Mouse (Mus musculus): ENCODE measurements around the gene Glul.
"Not testable (repeated sequence)": the region's sequence is repeated elsewhere in the genome, so short reads cannot be mapped to it uniquely, and the experiment has no call there.

The Glul gene

GRCm38 (mm10) chr1:153899731-153900380, at the start of gene Glul, which contains the start of gene Teddm2:
Gene Glul, plus strand, starts transcription at chr1:153899944.
Gene Teddm2, minus strand, starts transcription at chr1:153900228.
- CTCF ChIA-PET, result interaction anchor here (0.6 kb wide), 1 partner anchor 218 kb away, joined by 3 read pairs; no protein-coding TSS in a partner anchor

GRCm38 (mm10) chr1:153852696-153853095, 47.0 kb upstream of the Glul start:
- CTCF ChIA-PET, result not testable (repeated sequence)

DNA sequence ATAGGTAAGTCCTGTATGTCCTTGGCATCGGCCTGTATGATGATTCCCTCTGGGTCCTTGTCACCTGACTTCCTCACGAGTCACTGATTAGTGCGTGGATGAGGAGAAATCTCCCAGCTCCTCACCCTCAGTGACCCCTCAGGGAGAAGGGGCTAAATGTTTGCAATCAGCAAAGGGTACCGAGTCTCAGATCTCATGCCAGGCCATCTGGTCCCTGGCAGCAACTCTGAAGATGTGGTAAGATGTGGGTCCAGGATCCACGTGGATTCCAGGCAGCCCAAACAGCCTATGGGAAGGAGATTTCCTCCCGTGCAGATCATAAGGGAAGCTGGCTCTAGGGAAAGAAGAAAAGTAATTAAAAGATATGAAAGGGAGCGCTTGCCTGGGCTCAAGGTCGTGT, 43.8 kb upstream of the Glul start:
- CTCF ChIA-PET, result no interaction called here

DNA sequence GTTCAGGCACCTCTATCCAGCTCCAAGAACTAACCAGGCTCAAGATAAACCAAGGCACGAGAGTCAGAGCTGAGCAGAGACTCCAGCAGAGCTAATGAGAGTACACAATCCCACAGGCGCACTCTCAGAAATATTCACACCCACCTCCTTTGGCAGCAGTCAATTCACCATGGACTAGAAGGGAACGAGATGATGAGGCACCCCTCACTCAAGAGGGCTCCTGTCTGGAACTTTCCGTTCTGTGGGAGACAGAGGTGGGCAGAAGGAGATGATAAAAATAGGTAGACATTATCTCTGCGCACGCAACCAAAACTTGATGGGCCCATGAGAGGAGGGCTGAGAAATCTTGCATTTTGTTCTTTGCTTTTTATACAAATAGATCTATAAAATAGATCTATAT, 25.7 kb upstream of the Glul start, which contains the start of gene Teddm1b:
Gene Teddm1b (plus strand): TSS at position 301 of the 400 bp plus-strand sequence.
- CTCF ChIA-PET, result no interaction called here

GRCm38 (mm10) chr1:153880391-153880790, 19.4 kb upstream of the Glul start:
- CTCF ChIA-PET, result not testable (repeated sequence)

GRCm38 (mm10) chr1:153886024-153886633, 13.6 kb upstream of the Glul start:
- CTCF ChIA-PET, result interaction anchor here (0.6 kb wide), 1 partner anchor 51 kb away, joined by 3 read pairs; no protein-coding TSS in a partner anchor

DNA sequence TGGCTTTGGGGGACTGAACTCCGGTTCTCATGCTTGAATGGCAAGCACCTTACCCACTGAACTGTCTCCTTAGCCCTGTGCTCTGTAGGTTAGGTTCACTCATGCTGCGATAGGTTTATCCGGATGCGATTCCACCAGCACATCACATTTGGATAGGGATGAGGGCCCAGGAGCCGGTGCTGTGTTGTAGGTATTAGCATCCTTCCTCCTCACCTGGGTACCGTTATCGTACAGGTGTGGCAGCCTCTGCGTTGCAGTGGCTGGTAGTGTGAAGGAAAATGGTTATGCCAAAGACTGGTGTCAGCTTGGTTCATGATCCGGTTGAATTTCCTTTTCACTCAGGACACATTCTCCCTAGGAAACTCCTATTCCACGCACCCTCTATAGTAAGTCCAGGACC, 9.6 kb upstream of the Glul start:
- CTCF ChIA-PET, result no interaction called here

- CTCF ChIA-PET, result no interaction called here
Observed at GRCm38 (mm10) chr1:153891442-153891841, 8.3 kb upstream of the Glul start, which contains the start of gene Teddm1a. Gene Teddm1a, plus strand, starts transcription at chr1:153891742.

DNA sequence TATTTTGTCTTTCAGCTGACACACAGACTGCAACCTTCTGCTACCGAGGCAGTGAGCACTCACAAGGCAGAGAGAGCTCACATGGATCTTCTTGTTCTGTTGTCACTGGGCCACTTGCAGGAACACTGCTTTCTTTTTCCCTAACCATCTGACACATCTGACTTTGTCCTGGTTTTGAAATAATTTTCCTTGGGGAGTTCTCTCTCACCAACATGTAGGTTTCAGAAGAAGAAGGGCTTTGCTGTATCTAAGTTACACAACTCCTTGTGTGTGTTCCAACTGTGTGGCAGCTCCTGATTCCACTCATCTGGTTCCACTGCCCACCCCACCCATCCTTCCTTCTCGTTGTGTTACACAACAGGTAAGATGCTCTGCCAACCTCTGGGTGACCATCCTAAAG, 6.0 kb upstream of the Glul start:
- CTCF ChIA-PET, result no interaction called here

GRCm38 (mm10) chr1:153894201-153894893, 5.4 kb upstream of the Glul start:
- CTCF ChIA-PET, result no interaction called here

DNA sequence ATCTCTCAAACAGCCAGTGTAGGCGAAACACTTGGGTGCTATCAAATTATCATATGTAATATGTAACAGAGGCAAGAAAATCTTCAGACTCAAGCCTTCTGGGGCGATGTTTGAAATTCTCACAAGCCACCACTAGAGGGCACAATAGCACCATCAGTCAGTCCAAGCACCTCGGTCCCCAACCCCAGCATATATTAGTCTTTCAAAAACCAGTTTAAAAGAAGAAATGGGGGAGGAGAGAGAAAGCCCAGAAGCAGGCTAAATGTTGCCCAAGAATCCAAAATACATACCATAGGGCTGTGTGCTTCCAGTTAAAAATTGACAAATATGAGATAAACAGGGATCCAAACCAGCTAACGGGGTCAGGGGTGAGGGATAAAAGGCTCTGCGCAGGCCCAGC, 4.8 kb upstream of the Glul start:
- CTCF ChIA-PET, result no interaction called here

GRCm38 (mm10) chr1:153897196-153897595, 2.5 kb upstream of the Glul start:
- CTCF ChIA-PET, result interaction anchor here (0.5 to 0.6 kb wide), 2 partner anchors 150 to 1078 kb away, joined by 5 to 11 read pairs; no protein-coding TSS in a partner anchor

GRCm38 (mm10) chr1:153898989-153899730, 584 bp upstream of the Glul start:
- CTCF ChIA-PET, result interaction anchor here (0.6 to 0.7 kb wide), 2 partner anchors 219 to 827 kb away, joined by 3 read pairs; no protein-coding TSS in a partner anchor

- CTCF ChIA-PET, result no interaction called here
Observed at GRCm38 (mm10) chr1:153900381-153900780, 637 bp downstream of the Glul start.

- CTCF ChIA-PET, result interaction anchor here (0.6 to 1.3 kb wide), 2 partner anchors 217 to 739 kb away, joined by 5 read pairs; no protein-coding TSS in a partner anchor
Observed at GRCm38 (mm10) chr1:153900860-153901730, 1.4 kb downstream of the Glul start.

DNA sequence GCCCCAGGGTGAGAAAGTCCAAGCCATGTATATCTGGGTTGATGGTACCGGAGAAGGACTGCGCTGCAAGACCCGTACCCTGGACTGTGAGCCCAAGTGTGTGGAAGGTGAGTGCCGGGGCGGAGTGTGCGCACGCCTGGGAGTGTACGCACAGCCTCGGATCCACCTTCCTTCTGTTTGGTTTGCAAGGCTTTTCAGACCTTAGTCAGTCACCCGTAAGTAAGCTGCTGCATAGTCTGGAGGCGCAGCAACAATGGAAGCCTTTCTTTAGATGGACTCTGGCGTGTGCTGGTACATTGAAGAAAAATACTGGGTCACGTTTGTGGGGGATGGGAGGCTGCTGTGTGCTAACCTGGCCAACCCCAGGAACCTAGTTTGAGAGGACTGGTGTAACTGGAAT, 3.3 kb downstream of the Glul start:
- CTCF ChIA-PET, result no interaction called here

DNA sequence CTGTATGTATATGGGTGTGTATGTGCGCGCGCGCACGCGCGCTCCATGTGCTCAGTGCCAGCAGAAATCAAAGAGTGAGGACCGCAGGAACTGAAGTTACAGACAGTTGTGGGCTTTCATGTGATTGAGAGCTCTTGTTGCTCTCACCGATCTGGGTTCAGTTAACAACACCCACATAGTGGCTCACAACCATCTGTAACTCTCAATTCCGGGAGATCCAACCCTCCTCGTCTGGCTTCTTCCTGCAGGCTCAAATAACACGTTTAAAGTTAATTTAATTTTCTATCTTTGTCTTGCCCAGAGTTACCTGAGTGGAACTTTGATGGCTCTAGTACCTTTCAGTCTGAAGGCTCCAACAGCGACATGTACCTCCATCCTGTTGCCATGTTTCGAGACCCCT, 4.5 kb downstream of the Glul start:
- CTCF ChIA-PET, result no interaction called here

DNA sequence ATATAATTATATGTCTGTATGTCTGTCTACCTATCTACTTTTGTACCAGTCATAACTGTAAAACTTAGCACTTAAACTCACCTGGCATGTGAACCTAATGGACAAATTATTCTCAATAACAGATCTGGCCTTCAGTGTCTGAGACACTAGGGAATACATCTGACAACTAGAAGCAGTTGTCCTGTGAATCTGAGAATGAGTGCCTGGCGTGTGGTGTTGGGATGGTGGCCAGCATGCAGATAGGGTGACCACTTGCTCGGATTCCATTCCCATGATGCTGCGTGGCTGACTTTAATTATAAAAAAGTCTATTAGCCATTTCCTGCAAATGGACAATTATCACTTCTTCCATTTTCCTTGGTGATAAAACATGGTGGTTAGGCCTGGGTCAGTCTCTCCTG, 6.1 kb downstream of the Glul start:
- CTCF ChIA-PET, result interaction anchor here (0.8 kb wide), 1 partner anchor 37 kb away, joined by 6 read pairs; no protein-coding TSS in a partner anchor

DNA sequence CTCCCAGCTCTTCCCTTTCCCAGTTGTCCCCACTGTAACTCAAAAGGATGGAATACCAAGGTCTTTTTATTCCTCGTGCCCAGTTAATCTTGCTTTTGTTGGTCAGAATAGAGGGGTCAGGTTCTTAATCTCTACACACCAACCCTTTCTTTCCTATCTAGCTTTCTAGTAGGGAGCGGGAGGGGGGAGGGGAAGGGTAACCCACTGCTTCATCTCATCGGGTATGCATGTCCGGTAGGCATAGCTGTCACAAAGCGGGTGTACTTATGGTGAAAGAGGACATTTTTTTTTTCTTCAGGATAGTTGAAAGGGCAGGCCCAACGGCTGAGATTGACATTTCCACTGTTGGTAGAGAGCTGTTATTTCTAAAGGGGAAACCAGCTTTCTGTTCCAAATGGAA, 8.5 kb downstream of the Glul start:
- CTCF ChIA-PET, result no interaction called here

- CTCF ChIA-PET, result no interaction called here
Observed at GRCm38 (mm10) chr1:153908741-153909140, 9.0 kb downstream of the Glul start.
